Mouse (Mus musculus) c-Kit-positive CD71-negative TER-119-negative erythroid progenitor cells, embryonic 14.5 days (primary cell): ENCODE data around the gene Aarsd1.
"Not testable (repeated sequence)": the region's sequence is repeated elsewhere in the genome, so short reads cannot be mapped to it uniquely, and the experiment has no call there.

Experiments
- DNase-seq: peaks from one replicate; pipeline ENCODE4 v3.0.0-alpha.2; 2013; ENCODE audit warnings: low read depth

Aarsd1 gene

GRCm38 (mm10) chr11:101446860-101447259 lies 29.4 kb upstream of the Aarsd1 start:
- DNase-seq: not testable (repeated sequence)

GRCm38 (mm10) chr11:101446319-101446718 lies 28.9 kb upstream of the Aarsd1 start:
- no peak for DNase-seq

- DNase-seq: no peak
These were observed 25.3 kb upstream of the Aarsd1 start for GRCm38 (mm10) chr11:101442760-101443159.

- peak; percentile 100 for DNase-seq
These were observed 24.8 kb upstream of the Aarsd1 start, which contains the start of gene Rpl27 for GRCm38 (mm10) chr11:101442127-101442693. TSS of gene Rpl27 (plus strand) at chr11:101442298.

GRCm38 (mm10) chr11:101441450-101442126 lies 24.2 kb upstream of the Aarsd1 start:
- DNase-seq: not testable (repeated sequence)

- not testable (repeated sequence) for DNase-seq
These were observed 20.6 kb upstream of the Aarsd1 start for GRCm38 (mm10) chr11:101438006-101438405.

GRCm38 (mm10) chr11:101436916-101437315 lies 19.5 kb upstream of the Aarsd1 start:
- DNase-seq: no peak

GRCm38 (mm10) chr11:101435831-101436230 lies 18.4 kb upstream of the Aarsd1 start:
- no peak for DNase-seq

GRCm38 (mm10) chr11:101433396-101433795 lies 16.0 kb upstream of the Aarsd1 start:
- DNase-seq: no peak

- no peak for DNase-seq
These were observed 13.9 kb upstream of the Aarsd1 start for GRCm38 (mm10) chr11:101431327-101431726.

GRCm38 (mm10) chr11:101426165-101426564 lies 8.8 kb upstream of the Aarsd1 start:
- DNase-seq: no peak

- peak; percentile 99 for DNase-seq
These were observed 7.8 kb upstream of the Aarsd1 start, which contains the start of the genes Rundc1 and Ptges3l for GRCm38 (mm10) chr11:101424925-101425813. TSS of gene Rundc1 (plus strand) at chr11:101425085. TSS of gene Ptges3l (minus strand) at chr11:101425333.

- DNase-seq: no peak
These were observed 6.9 kb upstream of the Aarsd1 start, which contains the start of gene Gm27029 for GRCm38 (mm10) chr11:101424105-101424851. TSS of gene Gm27029 (minus strand) at chr11:101424796.

- DNase-seq: no peak
These were observed 2.7 kb upstream of the Aarsd1 start for GRCm38 (mm10) chr11:101420148-101420547.

- no peak for DNase-seq
These were observed 2.2 kb upstream of the Aarsd1 start for GRCm38 (mm10) chr11:101419610-101420009.

- DNase-seq: no peak
These were observed 1.6 kb upstream of the Aarsd1 start for GRCm38 (mm10) chr11:101418991-101419390.

GRCm38 (mm10) chr11:101416433-101417100 lies 848 bp downstream of the Aarsd1 start:
- no peak for DNase-seq

- DNase-seq: no peak
These were observed 2.1 kb downstream of the Aarsd1 start for GRCm38 (mm10) chr11:101415306-101415705.

GRCm38 (mm10) chr11:101395110-101395509 lies 22.3 kb downstream of the Aarsd1 start:
- DNase-seq: peak; percentile 55

GRCm38 (mm10) chr11:101381817-101382216 lies 35.6 kb downstream of the Aarsd1 start:
- DNase-seq: no peak

GRCm38 (mm10) chr11:101378926-101379325 lies 38.5 kb downstream of the Aarsd1 start:
- no peak for DNase-seq
